Mouse (Mus musculus) Patski (cell line): ENCODE measurements around the gene Dpep2nb. TPM values are rescaled to one million over a fixed set of nuclear protein-coding genes. Genes with fewer than 3 reads are reported as not detected.

Experiments
- ATAC-seq: fragments of 100-300 bp; one replicate; pipeline ENCODE4 v1.8.0; 2021
- CTCF ChIA-PET: fragments of 350-600 bp; sonication (Branson Sonifier 250); formaldehyde crosslinking; loops from one replicate; lab custom pipeline; 2022; ENCODE audit warnings: inconsistent platforms; lab: Charles Lee
- POLR2A ChIA-PET: fragments of 350-600 bp; sonication (Branson Sonifier 250); formaldehyde crosslinking; loops from one replicate; lab custom pipeline; 2022; ENCODE audit warnings: antibody characterized with exemption, inconsistent platforms; lab: Charles Lee
- DNase-seq: peaks from one replicate; pipeline ENCODE4 v3.0.0-alpha.2; 2011; ENCODE audit warnings: low read depth, low spot score
- H3K27me3 ChIP-seq: fragments of 371-371 bp; one replicate; pipeline ENCODE4 v1.5.1; 2021
- CTCF ChIP-seq: fragments of 100-300 bp; IDR thresholded peaks from one replicate; pipeline ENCODE4 v1.5.1; 2021
- in situ Hi-C: fragments of 300-500 bp; cut with MboI; formaldehyde crosslinking; loops from 3 replicates; pipeline ENCODE4 v1.11.1; 2018; ENCODE audit warnings: low pct_unique_long_range_greater_than_20kb, mixed read lengths
- polyA plus RNA-seq: library from polyadenylated mRNA; unstranded; gene quantifications from one replicate; pipeline ENCODE4 v1.2.3, GENCODE M21; 2021

Dpep2nb gene
- polyA plus RNA-seq, 1 experiment from 2014 or later = 0.14 TPM

DNA sequence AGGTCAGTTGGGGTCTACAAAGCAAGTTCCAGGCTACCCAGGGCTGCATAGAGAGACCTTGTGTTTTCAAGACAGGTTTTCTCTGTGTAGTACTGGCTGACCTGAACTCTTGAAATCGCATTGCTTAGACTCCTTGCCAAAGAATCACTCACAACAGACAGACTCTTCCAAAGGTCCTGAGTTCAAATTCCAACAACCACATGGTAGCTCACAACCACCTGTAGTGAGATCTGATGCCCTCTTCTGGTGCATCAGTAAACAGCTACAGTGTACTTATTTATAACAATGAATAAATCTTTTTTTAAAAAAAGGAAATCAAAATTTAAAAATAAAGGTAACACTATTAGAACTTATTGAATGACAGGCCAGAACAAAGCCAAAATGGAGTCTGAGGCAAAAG lies 24.6 kb downstream of the Dpep2nb start:
- ChIA-PET POLR2A (interaction anchor here (0.8 kb wide), 1 partner anchor 37 kb away, joined by 3 read pairs; no protein-coding TSS in a partner anchor), CTCF (no interaction called here)
- DNase-seq (no peak), ATAC-seq (no peak)
- in situ Hi-C loops = no loop called here
- TF ChIP-seq CTCF = no peak
- H3K27me3 ChIP-seq = peaks cover 5% of the 10 kb centered on the region

DNA sequence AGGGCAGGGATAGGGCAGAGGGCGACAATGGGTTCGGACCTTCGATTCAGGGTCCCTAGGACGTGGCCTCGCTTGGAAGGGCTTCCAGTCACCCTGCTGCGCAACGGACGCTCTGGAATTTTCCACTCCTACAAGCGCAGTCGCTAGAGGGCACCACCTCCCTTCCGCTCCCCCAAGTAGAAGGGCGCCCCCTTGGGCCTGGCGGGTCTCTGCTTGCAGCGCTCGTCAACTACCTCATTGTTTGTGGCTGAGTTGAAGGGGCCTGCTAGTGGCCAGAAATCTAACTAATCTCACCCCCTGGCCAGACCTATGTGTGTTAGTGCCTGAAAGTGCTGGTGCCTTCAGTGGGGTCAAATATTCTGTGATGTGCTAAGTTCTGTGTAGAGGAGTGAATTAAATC lies 26.4 kb downstream of the Dpep2nb start, which contains the start of gene Dpep3:
Gene Dpep3 (minus strand): TSS at position 105 of the 400 bp plus-strand sequence.
- ChIA-PET CTCF (no interaction called here), POLR2A (no interaction called here)
- H3K27me3 ChIP-seq = peaks cover 5% of the 10 kb centered on the region
- TF ChIP-seq CTCF = no peak
- ATAC-seq = no peak
- DNase-seq = no peak
- in situ Hi-C loops = no loop called here

DNA sequence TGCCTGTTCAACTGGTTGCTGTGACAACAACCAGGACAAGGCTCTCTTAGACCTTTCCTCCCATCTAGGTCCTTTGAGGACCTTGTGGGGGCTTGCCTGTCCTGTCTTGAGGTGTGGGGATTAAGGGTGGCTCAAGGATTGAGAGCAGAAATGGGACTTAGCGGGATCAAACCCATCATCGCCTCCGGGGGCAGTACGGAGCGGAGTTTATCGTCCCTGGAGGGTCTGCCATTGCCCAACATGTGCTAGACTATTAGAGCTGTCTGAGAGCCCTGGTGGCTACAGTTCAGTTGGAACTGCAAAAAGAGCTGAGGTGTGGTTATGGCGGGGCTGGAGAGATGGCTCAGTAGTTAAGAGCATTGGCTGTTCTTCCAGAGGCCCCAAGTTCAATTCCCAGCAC lies 30.4 kb downstream of the Dpep2nb start:
- in situ Hi-C loops = no loop called here
- POLR2A ChIA-PET = no interaction called here
- CTCF ChIA-PET = no interaction called here
- ATAC-seq (no peak), DNase-seq (no peak)
- no peak for TF ChIP-seq CTCF
- no peaks in the 10 kb centered on the region for H3K27me3 ChIP-seq

DNA sequence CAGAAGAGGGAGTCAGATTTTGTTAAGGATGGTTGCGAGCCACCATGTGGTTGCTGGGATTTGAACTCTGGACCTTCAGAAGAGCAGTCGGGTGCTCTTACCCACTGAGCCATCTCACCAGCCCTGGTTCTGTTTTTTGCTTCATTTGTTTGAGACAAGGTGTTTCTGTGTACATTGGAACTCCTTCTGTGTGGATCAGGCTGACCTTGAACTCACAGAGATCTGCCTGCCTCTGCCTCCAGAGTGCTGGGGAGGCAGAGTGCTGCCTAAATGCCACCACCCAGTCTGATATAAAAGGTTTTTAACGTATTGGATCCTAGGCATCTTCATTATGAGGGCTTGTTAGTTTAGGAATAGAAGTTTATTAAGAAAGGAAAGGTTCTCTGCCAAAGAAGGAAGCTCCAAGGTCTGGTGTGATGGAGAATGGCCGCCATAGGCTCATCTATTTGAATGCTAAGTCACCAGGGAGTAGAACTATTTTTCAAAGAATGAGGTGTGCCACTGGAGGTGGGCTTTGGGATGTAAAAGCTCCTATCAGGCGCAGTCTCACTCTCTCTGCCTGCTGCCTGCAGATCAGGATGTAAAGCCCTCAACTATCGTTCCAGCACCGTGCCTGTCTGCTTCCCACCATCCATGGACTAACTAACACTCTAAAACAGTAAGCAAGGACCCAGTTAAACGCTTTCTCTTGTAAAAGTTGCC lies 34.6 kb downstream of the Dpep2nb start:
- DNase-seq (no peak), ATAC-seq (no peak)
- no peak for TF ChIP-seq CTCF
- in situ Hi-C loops = no loop called here
- POLR2A ChIA-PET = interaction anchor here (0.7 kb wide), 1 partner anchor 88 kb away, joined by 3 read pairs; no protein-coding TSS in a partner anchor
- no peaks in the 10 kb centered on the region for H3K27me3 ChIP-seq
- CTCF ChIA-PET = no interaction called here

DNA sequence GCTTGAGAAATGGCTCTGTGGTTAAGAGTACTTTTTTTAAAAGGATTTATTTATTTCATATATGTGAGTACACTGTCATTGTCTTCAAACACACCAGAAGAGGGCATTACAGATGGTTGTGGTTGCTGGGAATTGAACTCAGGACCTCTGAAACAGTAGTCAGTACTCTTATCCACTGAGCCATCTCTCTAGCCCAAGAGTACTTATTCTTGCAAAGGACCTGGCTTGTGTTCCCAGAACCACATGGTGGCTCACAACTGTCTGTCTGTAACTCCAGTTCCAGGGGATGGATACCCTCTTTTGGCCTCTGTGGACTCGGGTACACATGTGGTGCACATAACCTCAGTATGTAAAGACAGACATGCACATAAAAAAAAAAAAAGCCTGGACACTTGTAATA lies 36.4 kb downstream of the Dpep2nb start:
- no peaks in the 10 kb centered on the region for H3K27me3 ChIP-seq
- in situ Hi-C loops = no loop called here
- TF ChIP-seq CTCF = no peak
- no peak for DNase-seq
- CTCF ChIA-PET = no interaction called here
- POLR2A ChIA-PET = no interaction called here
- no peak for ATAC-seq

DNA sequence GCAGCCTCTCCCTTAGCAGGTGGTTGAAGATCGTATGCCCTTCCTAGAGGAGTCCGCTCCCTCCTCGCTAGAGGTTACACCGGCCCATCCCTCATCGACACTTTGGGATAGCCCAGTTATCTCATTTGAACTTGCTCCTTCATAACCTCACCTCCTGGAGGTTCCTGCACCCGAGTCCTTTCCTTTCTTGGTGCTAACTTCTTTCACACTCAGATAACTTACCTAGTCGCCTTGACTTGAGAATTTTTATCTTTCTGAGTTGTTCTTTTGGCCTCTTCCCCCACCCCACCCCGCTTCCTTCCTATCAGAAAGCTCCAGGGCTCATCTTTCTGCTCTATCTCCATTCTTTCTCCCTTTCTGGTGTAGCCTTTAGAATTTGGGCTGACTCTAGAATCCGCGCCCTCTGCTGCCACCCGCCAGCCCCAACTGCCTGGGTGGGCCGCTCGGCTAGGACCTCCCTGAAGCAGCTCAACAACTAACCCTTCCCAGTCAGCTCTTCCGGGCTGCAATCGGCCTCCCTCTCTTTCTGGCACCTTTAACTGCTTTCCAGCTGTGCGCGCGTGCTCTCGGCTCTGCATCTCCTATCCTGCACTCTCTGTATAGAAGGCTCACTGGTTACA lies 39.0 kb downstream of the Dpep2nb start:
- no peaks in the 10 kb centered on the region for H3K27me3 ChIP-seq
- TF ChIP-seq CTCF = no peak
- DNase-seq = no peak
- no peak for ATAC-seq
- in situ Hi-C loops = no loop called here
- ChIA-PET CTCF (interaction anchor here (1.2 kb wide), 1 partner anchor 8 kb away, joined by 6 read pairs; no protein-coding TSS in a partner anchor), POLR2A (interaction anchor here (0.6 kb wide), 1 partner anchor 28 kb away, joined by 4 read pairs; no protein-coding TSS in a partner anchor)

DNA sequence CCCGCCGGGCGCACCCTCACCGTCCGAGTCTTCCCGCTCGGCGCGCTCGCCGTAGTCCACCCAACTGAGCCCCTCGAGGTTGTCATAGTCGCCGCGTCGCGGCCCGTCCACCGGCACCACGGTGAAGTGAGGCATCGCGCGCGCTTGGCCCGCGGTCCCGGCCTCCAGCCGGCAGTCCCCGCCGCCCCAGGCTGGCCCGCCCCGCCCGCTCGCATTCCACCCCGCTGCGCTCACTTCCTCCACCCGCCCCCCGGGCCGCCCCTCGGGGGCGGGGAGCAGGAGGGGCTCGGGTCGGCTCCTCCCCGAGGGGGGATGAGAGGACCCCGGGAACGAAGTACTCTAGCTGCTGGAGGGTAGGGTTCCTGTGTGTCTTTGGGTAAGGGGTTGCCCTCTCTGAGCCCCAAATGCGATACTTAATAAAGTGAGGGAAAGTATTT lies 39.9 kb downstream of the Dpep2nb start, which contains the start of gene Slc12a4:
Gene Slc12a4 (minus strand): TSS at position 193 of the 437 bp plus-strand sequence.
- DNase-seq (no peak), ATAC-seq (peak; percentile 61)
- POLR2A ChIA-PET = interaction anchor here (0.6 kb wide), 1 partner anchor 27 kb away, joined by 4 read pairs; no protein-coding TSS in a partner anchor
- H3K27me3 ChIP-seq = no peaks in the 10 kb centered on the region
- CTCF ChIA-PET = no interaction called here
- in situ Hi-C loops = no loop called here
- TF ChIP-seq CTCF = no peak

DNA sequence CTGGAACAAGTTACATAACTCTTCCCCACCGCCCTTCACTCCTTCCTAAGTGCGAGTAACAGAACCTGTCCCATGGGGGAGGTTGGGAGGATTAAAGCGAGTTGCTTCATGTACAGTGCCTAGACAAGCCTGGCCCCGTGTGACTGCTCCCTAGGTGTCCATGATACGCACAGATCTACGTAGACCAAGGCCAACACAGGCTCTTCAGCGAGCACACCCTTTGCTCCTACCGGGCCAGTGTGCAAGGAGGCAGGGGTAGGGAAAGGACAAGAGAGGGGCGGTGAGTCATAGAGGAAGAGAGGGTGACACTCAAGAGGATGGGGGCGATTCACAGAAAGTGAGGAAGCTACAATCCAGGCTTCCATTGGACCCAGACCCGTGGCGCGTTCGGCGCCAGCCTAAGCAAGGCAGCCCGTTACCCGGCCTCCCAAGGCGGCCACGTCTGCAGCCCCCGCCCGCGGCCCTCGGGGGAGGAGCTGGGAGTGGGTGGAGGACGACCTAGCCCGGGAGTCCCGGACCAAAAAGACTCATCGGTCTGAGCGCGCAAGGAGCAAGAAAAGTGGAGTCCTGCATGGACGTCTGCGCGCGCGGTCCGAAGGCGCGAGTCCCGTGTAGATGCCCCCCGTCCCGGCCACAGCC lies 40.4 kb downstream of the Dpep2nb start:
- no peaks in the 10 kb centered on the region for H3K27me3 ChIP-seq
- ChIA-PET POLR2A (no interaction called here), CTCF (no interaction called here)
- ATAC-seq = peak; percentile 52
- TF ChIP-seq CTCF = no peak
- DNase-seq = no peak
- in situ Hi-C loops = no loop called here

DNA sequence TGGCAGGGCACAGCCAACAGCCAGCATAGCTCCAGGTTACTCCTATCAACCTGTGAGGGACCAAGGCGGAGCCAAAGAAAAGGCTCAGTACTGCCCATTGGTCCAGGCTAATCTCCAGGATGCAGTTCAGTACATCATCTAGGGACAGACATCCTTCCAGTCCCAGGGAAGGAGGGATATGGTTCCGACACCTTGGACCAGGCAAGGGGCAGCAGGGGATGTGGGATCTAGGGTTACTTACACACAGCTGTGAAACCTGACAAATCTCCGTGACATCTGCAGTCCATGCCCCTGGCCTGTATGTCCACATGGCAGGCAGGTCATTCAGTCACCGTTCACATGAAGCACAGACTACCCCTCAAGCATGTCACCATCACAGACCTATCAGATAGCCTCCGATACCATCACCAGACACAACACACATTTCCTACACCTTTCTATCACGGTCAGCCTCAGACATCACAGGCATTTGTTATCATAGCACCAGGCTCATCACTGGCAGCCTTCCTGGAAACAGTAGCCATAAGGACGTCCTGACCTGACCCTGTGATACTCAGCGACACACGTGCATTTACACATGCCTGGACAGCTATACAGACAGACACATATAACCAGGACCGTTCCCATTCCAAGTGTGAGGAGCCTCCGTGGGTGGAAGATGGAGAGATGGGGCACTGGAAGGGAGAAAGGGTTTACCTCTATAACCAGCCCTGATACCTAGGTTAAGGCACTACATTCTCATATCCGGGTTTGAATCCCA lies 41.1 kb downstream of the Dpep2nb start:
- in situ Hi-C loops = no loop called here
- CTCF ChIA-PET = interaction anchor here (0.6 to 0.8 kb wide), 2 partner anchors 26 to 177 kb away, joined by 3 read pairs; no protein-coding TSS in a partner anchor
- ATAC-seq = no peak

DNA sequence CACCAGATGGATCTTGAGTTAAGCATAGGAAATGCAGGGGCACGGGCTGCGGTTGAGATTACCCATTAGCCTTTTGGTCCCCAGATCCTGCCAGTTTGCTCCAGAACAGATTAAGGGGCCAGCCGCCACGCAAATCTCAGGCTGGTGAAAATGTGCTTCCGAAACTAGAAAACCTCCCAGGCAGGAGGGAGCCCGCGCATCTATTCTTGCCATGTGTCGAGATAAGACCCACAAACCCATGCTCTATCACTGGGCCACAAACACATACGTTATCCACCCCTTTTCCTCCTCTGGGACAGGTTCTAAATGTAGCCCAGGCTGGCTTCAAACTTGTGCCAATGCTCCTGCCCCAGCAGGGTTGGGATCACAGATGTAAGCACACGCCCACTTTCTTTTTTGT lies 44.2 kb downstream of the Dpep2nb start:
- POLR2A ChIA-PET = no interaction called here
- no peak for TF ChIP-seq CTCF
- no peaks in the 10 kb centered on the region for H3K27me3 ChIP-seq
- no peak for DNase-seq
- no peak for ATAC-seq
- in situ Hi-C loops = no loop called here
- CTCF ChIA-PET = no interaction called here

More for the DNA sequence above, 41.1 kb downstream of the Dpep2nb start:
- DNase-seq = no peak
- no peak for TF ChIP-seq CTCF
- H3K27me3 ChIP-seq = no peaks in the 10 kb centered on the region
- POLR2A ChIA-PET = interaction anchor here (0.6 to 0.7 kb wide), 3 partner anchors 19 to 521 kb away, joined by 3 to 4 read pairs (median 3); no protein-coding TSS in a partner anchor
